Mouse (Mus musculus): ENCODE measurements around the gene Slc13a5.

- no peak for TF ChIP-seq HCFC1 (IDR thresholded peaks at IDR 0.05; ENCODE audit: borderline replicate concordance, insufficient read depth, low read length)
- no peak for TF ChIP-seq MAFK (IDR thresholded peaks at IDR 0.05; ENCODE audit: insufficient read depth, low read depth, low read length)
- TF ChIP-seq CHD2 (IDR thresholded peaks at IDR 0.05; ENCODE audit: low read depth, low read length) = no peak
- no peak for TF ChIP-seq ZC3H11A (IDR thresholded peaks at IDR 0.05; ENCODE audit: borderline replicate concordance, low read depth, low read length)
These were observed 40.4 kb upstream of the Slc13a5 start for GRCm38 (mm10) chr11:72307461-72307860.

Data from ES-E14 (cell line).